Mouse (Mus musculus): ENCODE measurements around the gene Usp53. TPM values are rescaled to one million over a fixed set of nuclear protein-coding genes. Genes with fewer than 3 reads are reported as not detected.

Gene Usp53
- 64.7 TPM for polyA plus RNA-seq (2014; fragmentation: Illumina TruSeq; extraction: RNeasy Lipid Tissue Mini Kit (QIAGEN cat#74804))

GRCm38 (mm10) chr3:122984249-122985182 lies at the start of gene Usp53:
Gene Usp53, minus strand, starts transcription at chr3:122984510.

GRCm38 (mm10) chr3:122924009-122924914 lies 60.0 kb downstream of the Usp53 start, which contains the start of gene 1810037I17Rik:
Gene 1810037I17Rik, plus strand, starts transcription at chr3:122924203.

GRCm38 (mm10) chr3:122919260-122919659 lies 65.0 kb downstream of the Usp53 start, which contains the start of gene Gm10959:
Gene Gm10959, minus strand, starts transcription at chr3:122919360.

GRCm38 (mm10) chr3:122894772-122895171 lies 89.5 kb downstream of the Usp53 start, which contains the start of gene Fabp2:
Gene Fabp2, plus strand, starts transcription at chr3:122895072.

Other genes starting within 250 kb of the Usp53 start
- gene Fabp2, start 89.4 kb downstream of the Usp53 start, polyA plus RNA-seq (2014; fragmentation: Illumina TruSeq; extraction: RNeasy Lipid Tissue Mini Kit (QIAGEN cat#74804)), result not detected
- not detected for gene Gm10959, start 65.2 kb downstream of the Usp53 start, polyA plus RNA-seq (2014; fragmentation: Illumina TruSeq; extraction: RNeasy Lipid Tissue Mini Kit (QIAGEN cat#74804))
- 49.6 TPM for gene 1810037I17Rik, start 60.3 kb downstream of the Usp53 start, polyA plus RNA-seq (2014; fragmentation: Illumina TruSeq; extraction: RNeasy Lipid Tissue Mini Kit (QIAGEN cat#74804))
- not detected for gene Myoz2, start 50.5 kb upstream of the Usp53 start, polyA plus RNA-seq (2014; fragmentation: Illumina TruSeq; extraction: RNeasy Lipid Tissue Mini Kit (QIAGEN cat#74804))

Measured in ovary, adult 10 weeks (tissue).